Mouse (Mus musculus) induced T-regulatory cell, adult 2 months (primary cell): ENCODE measurements at regions not wholly inside any gene's neighbourhood (a gene's known extent, or its start where the extent isn't known, plus 50 kb on each side); places are given as distances from the start of the nearest gene placed in this dataset.
"Not testable (repeated sequence)": the region's sequence is repeated elsewhere in the genome, so short reads cannot be mapped to it uniquely, and the experiment has no call there.

Experiments
- DNase-seq: peaks from one replicate; pipeline ENCODE4 v3.0.0-alpha.2; 2012; ENCODE audit warnings: low read depth

DNA sequence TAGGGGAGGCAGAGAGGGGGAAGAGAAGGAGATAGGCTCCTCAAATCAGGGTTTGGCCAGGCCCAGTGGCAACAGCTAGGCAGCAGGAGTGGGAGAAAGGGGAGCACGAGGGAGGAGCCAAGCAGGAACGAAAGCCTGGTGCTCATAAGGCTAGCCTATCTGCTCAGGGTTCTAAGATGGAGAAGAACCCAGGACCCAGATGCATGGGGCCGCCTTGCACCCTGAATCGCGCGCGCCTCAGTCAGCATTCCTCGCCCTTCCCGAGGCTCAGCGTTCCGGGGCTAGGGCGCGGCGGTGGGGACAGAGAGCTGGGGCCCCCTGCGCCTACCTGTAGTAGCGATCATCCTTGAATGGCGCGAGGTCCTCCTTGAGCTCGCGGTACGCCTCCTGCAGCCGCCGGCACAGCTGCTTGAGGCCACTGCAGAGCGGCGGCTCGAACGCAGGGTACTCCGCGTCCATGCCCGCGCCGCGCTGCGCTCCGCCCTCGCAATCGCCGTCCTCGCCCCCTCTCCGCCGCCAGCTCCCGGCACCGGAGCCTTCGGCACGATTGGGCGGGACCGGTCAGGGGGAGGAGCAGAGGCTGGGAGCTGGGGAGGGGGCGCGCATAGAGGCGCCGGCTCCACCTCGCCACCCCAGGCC lies 60.1 kb downstream of the Dynlt1b start:
- not testable (repeated sequence) for DNase-seq

DNA sequence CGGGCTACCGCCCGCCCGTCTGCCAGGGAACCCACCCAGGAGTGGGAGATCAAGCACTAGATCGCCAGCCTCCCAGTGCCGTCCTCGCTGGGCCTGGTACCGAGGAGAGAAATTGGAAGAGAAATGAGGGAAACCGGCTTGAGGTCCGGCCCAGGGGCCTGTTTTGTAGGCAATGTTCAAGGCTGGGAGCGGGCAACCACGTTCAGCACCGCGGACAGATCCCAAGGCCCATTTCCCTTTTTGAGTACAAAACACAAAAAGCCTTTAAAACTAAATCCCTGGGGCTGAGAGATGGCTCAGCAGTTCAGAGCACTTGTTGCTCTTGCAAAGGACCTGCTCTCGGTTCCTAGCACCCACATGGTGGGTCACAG lies 60.6 kb downstream of the Dynlt1b start:
- DNase-seq: not testable (repeated sequence)

DNA sequence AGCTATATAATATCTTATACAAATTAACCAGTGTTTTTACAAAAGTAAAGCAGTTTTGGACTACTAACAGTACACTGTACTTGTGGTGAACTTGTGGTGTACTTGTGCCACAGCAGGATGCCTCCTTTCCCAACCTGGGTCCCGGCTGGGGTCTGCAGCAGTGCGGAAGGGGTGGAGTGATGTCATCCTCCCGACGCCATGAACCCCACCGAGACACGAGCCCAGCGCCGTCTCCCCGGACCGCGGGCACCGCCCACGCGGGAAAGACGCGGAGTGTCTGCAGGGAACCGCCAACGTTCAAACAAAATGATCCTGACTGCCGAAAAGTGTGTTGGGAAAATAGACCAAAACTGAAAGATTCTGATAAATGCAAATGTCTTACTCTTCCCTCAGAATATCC lies 62.6 kb downstream of the Dynlt1b start:
- DNase-seq: peak; percentile 10

DNA sequence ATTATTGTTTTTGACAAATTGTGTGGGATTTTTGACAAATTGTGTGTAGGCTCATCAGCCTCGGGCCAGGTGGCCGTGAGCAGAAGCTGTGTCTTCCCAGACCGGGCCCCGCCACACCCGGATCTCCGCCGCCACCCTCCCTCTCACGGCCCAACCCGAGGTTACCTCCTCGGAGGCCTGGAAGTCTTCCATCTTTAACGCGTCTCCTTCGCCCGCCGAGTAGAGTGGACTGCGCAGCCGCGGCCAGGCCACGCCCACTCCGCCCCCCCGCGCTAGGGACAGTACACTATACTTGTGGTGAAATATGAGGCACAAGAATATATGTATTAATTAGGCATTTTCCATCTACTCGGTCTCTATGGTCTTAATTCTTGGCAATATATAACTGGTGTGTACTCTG lies 63.0 kb downstream of the Dynlt1b start:
- peak; percentile 35 for DNase-seq

DNA sequence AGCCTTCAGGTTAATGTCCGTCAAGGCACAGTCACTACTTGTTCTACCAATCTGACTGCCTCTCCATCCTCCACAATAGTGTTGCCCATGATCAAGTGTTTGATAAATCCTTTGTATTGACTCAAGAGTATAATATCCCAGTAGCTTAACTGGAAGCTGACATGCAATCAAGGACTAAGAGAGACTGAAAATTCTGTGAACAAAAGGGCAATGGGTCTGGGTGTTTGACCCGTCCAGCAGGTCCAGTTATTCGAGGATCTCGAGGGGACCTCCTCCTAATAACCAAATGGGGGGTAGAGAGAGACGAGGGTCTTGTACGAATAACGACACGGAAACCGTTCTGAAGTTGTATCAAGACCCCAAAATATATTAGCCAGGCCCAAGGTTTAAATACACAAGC lies 66.6 kb downstream of the Dynlt1b start:
- DNase-seq: not testable (repeated sequence)

DNA sequence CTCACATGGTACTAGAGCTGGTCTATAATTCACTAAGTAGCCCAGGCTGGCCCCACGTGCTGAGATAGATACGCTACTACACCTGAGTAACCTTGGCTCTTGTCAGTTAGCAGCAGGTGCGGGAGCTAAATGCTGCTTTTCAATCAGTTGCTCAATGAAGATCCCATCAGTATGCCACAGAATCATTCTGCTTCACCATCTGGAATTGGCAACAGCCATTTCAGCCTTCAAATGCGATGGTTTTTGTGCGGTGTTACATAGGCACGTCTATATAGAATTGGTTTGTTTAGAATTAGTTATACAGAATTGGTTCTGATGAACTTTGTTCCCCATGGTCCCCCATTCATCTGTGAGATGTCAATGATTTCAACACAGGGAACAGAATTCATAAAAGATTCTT lies 72.8 kb downstream of the Dynlt1b start:
- not testable (repeated sequence) for DNase-seq

DNA sequence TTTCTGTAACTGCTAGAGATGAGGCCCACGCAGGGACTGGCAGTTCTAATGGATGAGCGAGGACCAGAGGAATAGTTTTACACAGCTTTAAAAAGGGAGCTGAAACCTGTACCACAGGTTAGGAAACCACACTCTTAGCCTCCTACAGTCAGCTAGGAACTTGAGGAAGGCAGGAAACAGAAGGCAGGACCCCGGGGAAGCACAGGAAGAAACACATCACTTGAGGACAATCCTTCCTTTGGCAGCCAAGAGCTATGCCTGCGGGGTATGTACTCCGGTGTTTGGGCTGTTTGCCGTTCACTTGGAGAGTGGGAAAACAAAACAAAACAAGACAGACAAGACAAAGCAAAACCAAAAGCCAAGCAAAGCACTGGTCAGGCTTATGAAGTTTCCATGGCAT lies 76.0 kb downstream of the Dynlt1b start:
- DNase-seq: not testable (repeated sequence)

DNA sequence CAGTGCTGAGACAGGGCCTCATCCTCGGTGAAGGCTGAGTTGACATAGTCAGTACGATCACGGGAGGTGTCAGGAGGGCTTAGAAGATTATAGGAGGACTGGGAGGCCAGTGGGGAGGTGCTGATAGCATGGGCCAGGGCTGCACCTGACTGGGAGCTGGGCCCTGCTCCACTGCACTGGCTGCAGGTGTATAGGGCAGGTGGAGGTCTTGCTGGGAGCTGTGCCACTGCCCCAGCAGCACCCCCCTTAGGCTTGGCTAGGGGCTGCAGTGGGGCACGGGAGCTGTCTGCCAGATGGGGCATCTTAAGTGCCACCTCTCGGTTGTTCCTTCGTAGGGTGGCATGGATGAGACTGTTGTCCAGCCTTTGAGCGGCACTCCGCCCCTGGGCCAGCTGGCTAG lies 85.2 kb downstream of the Dynlt1b start:
- DNase-seq: not testable (repeated sequence)

DNA sequence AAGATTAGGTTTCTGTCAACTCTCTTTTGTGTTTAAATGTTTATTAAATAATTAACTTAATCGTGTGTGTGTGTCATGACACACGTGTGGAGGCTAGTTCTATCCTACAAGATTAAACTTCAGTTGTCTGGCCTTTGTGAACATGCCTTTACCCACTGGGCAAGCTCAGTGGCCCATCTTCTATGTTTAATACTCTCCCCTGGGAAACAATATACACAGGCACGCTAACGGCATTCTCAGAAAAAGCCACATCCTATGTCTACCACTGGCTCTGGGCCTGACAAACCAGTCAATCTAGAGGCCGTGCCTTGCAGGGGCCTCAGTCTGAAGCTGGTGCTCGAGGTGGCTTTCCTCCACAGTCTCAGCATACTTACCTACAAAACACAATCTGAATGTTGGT lies 82.4 kb upstream of the Dynlt1c start:
- DNase-seq: not testable (repeated sequence)

DNA sequence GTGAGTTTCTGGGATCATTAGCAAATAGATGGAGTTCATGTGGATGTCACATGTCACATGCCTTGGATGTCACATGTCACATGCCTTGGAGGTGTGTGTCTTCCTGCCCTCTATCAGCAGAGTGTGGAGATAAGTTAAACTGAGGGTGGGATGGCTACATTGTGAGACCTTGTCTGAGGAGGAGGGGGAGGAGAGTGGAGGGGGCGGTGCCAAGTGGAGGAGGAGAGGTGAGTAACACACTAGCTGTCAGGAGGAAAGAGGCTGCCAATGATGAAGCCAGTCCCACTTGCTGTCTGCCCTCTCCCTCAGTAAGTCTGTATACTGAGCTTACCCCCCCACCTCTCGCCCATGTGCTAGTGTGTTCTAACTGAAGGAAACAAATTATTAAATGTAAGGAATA lies 81.5 kb upstream of the Dynlt1c start:
- not testable (repeated sequence) for DNase-seq

DNA sequence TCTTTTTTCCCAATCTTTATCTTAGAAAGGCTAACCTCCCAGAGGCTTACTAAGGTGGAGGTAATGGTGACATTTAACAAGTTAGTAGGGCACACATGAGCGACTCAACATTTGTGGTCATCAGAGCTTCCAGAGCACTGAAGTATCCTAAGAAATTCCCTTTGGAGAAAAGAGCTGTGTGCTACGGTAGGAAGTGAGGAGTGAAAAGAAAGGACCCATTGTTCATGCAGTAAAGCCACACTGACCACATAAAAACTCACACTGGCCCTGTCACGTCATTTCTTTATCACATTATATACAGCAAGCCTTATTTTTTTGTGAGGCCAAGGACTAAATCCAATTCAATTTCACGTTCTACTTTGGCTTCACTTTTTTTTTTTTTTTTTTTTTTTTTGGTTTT lies 80.7 kb upstream of the Dynlt1c start:
- not testable (repeated sequence) for DNase-seq

DNA sequence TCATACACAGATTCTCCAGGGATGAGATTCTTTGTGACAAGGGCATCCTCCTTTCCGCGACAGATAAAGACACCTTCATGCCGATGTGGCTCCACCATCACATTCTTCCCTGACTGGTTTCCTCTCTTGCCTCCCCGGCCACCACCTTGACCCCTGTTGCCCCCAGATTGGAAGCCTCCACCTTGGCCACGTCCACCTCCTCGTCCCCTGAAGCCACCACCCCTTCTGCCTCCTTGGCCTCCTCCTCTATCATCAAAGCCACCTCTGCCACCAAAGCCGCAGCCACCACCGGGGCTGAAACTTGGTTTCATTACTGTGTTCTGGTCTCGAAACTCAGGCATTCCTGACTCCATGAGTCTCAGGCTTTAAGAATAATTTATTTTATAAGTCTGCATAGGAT lies 79.3 kb upstream of the Dynlt1c start:
- not testable (repeated sequence) for DNase-seq

DNA sequence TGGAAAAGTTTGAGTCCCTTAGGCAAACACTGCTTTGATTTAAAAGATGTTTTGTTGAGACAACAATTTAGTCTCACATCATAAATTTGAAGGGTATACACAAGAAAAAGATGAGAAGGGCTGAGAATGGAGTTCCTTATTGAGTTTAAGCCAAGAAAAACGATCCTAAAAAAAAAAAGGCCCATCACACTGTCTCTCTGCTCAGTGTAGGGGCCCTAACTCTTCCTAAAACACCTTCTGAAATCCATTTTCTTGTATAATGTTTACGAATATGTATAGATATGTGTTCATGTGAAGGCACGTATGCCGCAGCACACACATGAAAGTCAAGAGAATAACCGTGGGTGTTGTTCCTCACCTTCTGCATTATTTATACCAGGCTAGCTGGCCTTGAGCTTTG lies 62.7 kb upstream of the Dynlt1c start:
- not testable (repeated sequence) for DNase-seq

DNA sequence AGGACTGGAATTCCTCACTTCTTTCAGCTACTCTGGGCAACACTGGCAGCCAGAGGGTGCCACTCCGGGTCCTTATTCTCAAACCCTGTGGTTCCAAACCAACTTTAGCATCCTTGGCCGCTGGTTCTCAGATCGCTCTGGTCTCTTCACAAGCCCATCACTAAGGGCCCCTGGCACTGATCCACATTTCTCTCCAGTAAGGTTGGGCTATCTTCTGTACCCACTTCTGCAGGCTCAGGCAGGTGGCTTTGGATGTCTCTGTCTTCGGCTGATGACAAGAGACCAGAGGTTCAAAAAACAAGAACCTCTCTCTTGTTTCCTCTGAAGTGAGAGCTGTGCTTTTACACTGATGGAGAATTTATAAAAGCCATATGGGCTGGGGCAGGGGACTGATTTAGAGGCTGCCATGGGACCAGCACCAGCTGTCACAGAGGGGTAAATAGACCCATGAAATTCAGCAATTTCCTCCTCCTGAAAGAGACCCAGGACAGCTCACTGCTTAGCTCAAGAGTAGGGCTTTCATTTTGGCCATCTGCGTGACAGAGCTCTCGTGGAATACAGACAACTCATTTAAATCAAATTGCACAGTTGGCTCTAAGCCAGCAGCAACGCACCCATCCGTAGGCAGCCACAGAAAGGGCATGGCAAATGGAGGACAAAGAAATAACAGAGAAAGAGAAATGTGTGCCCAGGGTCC lies 54.3 kb upstream of the Dynlt1c start:
- DNase-seq: not testable (repeated sequence)

DNA sequence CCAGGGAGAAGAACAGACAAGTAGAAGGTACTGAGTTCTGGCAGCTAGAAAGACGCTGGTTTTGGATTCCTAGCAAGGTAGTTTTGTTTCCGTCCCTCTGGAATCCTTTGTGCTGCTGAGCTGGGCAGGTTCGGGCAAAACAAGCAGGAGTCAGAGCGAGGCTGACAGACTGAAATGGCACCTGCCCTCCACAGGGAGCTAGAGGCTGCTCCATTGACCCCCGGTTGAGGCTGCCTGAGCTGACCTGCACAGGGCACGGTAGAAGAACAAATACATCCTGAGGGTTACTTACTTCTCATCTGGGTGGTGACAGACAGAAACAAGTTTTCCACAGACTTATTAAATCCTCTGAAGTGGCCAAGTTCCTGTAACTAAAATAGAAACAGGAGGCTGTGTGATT lies 53.5 kb upstream of the Dynlt1c start:
- DNase-seq: not testable (repeated sequence)
